Mouse (Mus musculus) heart, embryonic 12.5 days (tissue): ENCODE measurements around the gene Manba. TPM values are rescaled to one million over a fixed set of nuclear protein-coding genes. Genes with fewer than 3 reads are reported as not detected.

Source experiments
- ATAC-seq: fragments of 200-750 bp; cut with Nextera tagmentation; 2 replicates; pipeline ENCODE4 v1.8.0; 2017; ENCODE audit warnings: moderate TSS enrichment, moderate library complexity; ENCODE audit not compliant: insufficient number of reproducible peaks, low FRiP score
- H3K27ac ChIP-seq: fragments of 300-500 bp; sonication (generic); 2 replicates; pipeline ENCODE4 v1.5.1; 2016; ENCODE audit warnings: mild to moderate bottlenecking, moderate library complexity; ENCODE audit not compliant: poor library complexity, severe bottlenecking
- H3K27me3 ChIP-seq: fragments of 300-500 bp; sonication (generic); replicated peaks from 2 replicates; pipeline ENCODE4 v1.6.1; 2016; ENCODE audit warnings: mild to moderate bottlenecking, moderate library complexity
- H3K36me3 ChIP-seq: fragments of 300-500 bp; sonication (generic); 2 replicates; pipeline ENCODE4 v1.6.1; 2016; ENCODE audit warnings: mild to moderate bottlenecking, moderate library complexity
- H3K4me1 ChIP-seq: fragments of 300-500 bp; sonication (generic); replicated peaks from 2 replicates; pipeline ENCODE4 v1.6.1; 2016; ENCODE audit warnings: mild to moderate bottlenecking
- H3K4me2 ChIP-seq: fragments of 300-500 bp; sonication (generic); 2 replicates; pipeline ENCODE4 v1.6.1; 2016; ENCODE audit warnings: mild to moderate bottlenecking, moderate library complexity
- H3K4me3 ChIP-seq: fragments of 300-500 bp; sonication (generic); 2 replicates; pipeline ENCODE4 v1.5.1; 2016; ENCODE audit warnings: mild to moderate bottlenecking
- H3K9ac ChIP-seq: fragments of 300-500 bp; sonication (generic); 2 replicates; pipeline ENCODE4 v1.6.1; 2016; ENCODE audit warnings: mild to moderate bottlenecking, moderate library complexity
- H3K9me3 ChIP-seq: fragments of 300-500 bp; sonication (generic); replicated peaks from 2 replicates; pipeline ENCODE4 v1.6.1; 2016; ENCODE audit warnings: mild to moderate bottlenecking, moderate library complexity
- WGBS: fragments of 180-500 bp; shearing (Covaris S2); methylation state at CpG from one replicate; pipeline ENCODE4 v1.1.7; 2016; 5-methylcytosine and 5-hydroxymethylcytosine counted together
- polyA plus RNA-seq: library from polyadenylated mRNA; unstranded; fragments of >200 nt; fragmentation: Nextera tagmentation; extraction: Ambion mirVana; gene quantifications from 2 replicates; pipeline ENCODE4 v1.2.1, GENCODE M21; 2016

The Manba gene
- polyA plus RNA-seq, 1 experiment from 2014 or later: 43.7 TPM

- H3K4me2 ChIP-seq: no peak overlapping the region
- peaks cover 21% of the 10 kb centered on the region for H3K36me3 ChIP-seq
- no peak overlapping the region for H3K4me3 ChIP-seq
- no peak overlapping the region for H3K9ac ChIP-seq
- H3K4me1 ChIP-seq: peaks cover 51% of the 10 kb centered on the region
- no peaks in the 10 kb centered on the region for H3K9me3 ChIP-seq
- 24% methylated on average over 10 of the region's 10 CpGs for WGBS
- no peak overlapping the region for H3K27ac ChIP-seq
- ATAC-seq: no peak
- no peaks in the 10 kb centered on the region for H3K27me3 ChIP-seq
These were observed 96.3 kb downstream of the Manba start for GRCm38 (mm10) chr3:135581606-135582117.

DNA sequence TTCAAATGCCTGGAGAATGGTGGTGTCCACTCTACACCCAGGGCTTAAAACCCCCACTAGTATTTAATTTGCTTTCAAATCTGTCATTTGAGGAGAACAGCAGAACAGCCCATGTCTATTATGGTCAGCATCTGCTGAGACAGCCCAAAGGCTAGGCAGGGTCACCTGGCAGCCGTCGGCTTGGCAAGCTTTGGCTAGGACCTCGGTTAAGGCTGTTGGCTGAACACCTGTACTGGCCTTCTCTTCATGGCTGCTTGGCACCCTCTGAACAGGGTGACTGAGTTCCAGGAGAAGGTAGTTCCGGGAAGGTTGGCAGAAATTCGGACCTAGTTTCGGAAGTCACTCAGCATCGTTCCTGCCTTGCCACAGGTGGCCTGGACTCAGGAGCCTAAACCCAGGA lies 96.8 kb downstream of the Manba start:
- Histone ChIP-seq H3K27me3 (no peaks in the 10 kb centered on the region), H3K9me3 (no peaks in the 10 kb centered on the region), H3K27ac (no peak overlapping the region), H3K4me1 (peaks cover 55% of the 10 kb centered on the region), H3K9ac (no peak overlapping the region), H3K4me3 (no peak overlapping the region), H3K4me2 (no peak overlapping the region), H3K36me3 (peaks cover 27% of the 10 kb centered on the region)
- ATAC-seq: no peak
- 84% methylated on average over 7 of the region's 7 CpGs for WGBS

- H3K27me3 ChIP-seq: no peaks in the 10 kb centered on the region
- H3K4me2 ChIP-seq: peak overlapping the region; percentile 51
- WGBS: 33% methylated on average over 6 of the region's 6 CpGs
- peaks cover 57% of the 10 kb centered on the region for H3K36me3 ChIP-seq
- H3K4me1 ChIP-seq: peaks cover 37% of the 10 kb centered on the region
- ATAC-seq: peak; percentile 90
- peak overlapping the region; percentile 6; the same call in 1 of the 2 replicates for H3K4me3 ChIP-seq
- H3K9ac ChIP-seq: no peak overlapping the region
- peak overlapping the region; percentile 71 for H3K27ac ChIP-seq
- no peaks in the 10 kb centered on the region for H3K9me3 ChIP-seq
These were observed 100.1 kb downstream of the Manba start for GRCm38 (mm10) chr3:135585482-135585881.

DNA sequence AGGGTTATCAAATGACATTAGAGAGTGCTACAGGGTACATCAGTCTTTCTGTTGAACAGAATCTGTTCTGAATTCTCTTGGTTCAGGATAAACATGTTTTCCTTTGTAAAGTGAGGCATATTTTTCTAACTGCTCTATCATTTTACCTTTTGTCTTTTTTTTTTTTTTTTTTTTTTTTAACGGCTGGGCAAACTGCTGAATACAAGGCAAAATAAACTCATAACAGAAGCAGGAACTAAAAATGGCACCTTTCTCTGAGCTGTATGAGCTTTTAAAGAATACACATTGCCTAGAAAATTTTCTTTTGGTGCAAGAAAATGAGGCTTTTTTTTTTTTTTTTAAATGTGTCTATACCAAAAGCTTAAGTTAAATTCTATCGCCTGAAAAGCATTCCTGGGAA lies 100.6 kb downstream of the Manba start:
- no peak for ATAC-seq
- Histone ChIP-seq H3K9me3 (no peaks in the 10 kb centered on the region), H3K4me3 (0 out of 2 replicates have a peak overlapping the region, but pooled peaks have one; percentile 6), H3K27ac (peak overlapping the region; percentile 71), H3K27me3 (no peaks in the 10 kb centered on the region), H3K4me1 (peaks cover 31% of the 10 kb centered on the region), H3K36me3 (peaks cover 63% of the 10 kb centered on the region), H3K9ac (no peak overlapping the region), H3K4me2 (peak overlapping the region; percentile 51; the same call in 1 of the 2 replicates)
- WGBS: 60% methylated on average over 2 of the region's 2 CpGs

DNA sequence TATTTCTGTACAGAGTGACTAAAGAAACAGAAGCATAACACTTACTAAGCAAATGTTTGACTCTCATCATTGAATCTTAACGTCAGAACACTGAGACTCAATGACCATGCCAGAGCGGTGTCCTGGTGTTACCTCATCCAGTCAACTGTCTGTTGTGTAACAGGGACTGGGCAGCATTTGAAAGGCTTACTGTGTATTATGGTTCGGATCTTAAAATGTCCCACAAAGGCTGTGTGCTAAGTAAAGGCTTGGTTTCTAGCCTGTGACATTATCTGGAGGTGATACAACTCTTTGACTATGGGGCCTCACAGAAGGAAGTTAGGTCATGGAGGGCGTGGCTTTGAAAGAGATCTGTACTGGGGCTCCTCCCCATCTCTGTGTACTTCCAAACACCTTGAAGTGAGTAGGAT lies 101.1 kb downstream of the Manba start:
- 67% methylated on average over 4 of the region's 4 CpGs for WGBS
- peak overlapping the region; percentile 45 for H3K27ac ChIP-seq
- H3K4me3 ChIP-seq: no peak overlapping the region
- peaks cover 67% of the 10 kb centered on the region for H3K36me3 ChIP-seq
- H3K4me2 ChIP-seq: no peak overlapping the region
- H3K9ac ChIP-seq: no peak overlapping the region
- peaks cover 27% of the 10 kb centered on the region for H3K4me1 ChIP-seq
- no peaks in the 10 kb centered on the region for H3K27me3 ChIP-seq
- no peaks in the 10 kb centered on the region for H3K9me3 ChIP-seq
- no peak for ATAC-seq

DNA sequence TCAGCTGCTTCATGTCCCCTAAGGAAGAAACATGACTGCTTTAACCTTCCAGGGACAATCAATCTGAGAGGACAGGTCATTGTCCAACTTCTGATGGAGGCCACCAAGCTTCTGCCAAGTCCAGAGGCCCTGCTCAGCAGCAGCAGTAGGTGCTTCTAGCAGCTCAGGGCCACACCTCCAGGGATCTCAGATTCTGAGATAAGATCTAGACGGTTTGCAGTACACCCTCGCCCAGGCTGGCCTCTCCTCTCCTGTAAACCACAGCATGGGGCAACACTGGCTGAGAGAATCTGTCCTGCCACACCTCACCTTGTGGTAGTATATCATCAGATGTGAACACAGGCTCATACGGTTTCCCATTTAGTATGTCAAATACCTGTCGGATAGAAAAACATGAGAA lies 105.1 kb downstream of the Manba start:
- Histone ChIP-seq H3K36me3 (peaks cover 81% of the 10 kb centered on the region), H3K4me1 (peaks cover 21% of the 10 kb centered on the region), H3K4me2 (no peak overlapping the region), H3K4me3 (no peak overlapping the region), H3K9me3 (no peaks in the 10 kb centered on the region), H3K9ac (no peak overlapping the region), H3K27ac (no peak overlapping the region), H3K27me3 (no peaks in the 10 kb centered on the region)
- ATAC-seq: no peak
- WGBS: 51% methylated on average over 4 of the region's 4 CpGs

GRCm38 (mm10) chr3:135591376-135591775 lies 106.0 kb downstream of the Manba start:
- no peak overlapping the region for H3K4me2 ChIP-seq
- 74% methylated on average over 5 of the region's 5 CpGs for WGBS
- H3K36me3 ChIP-seq: peaks cover 86% of the 10 kb centered on the region
- H3K9me3 ChIP-seq: no peaks in the 10 kb centered on the region
- no peak overlapping the region for H3K27ac ChIP-seq
- no peaks in the 10 kb centered on the region for H3K27me3 ChIP-seq
- no peak overlapping the region for H3K9ac ChIP-seq
- H3K4me1 ChIP-seq: peaks cover 16% of the 10 kb centered on the region
- ATAC-seq: no peak
- no peak overlapping the region for H3K4me3 ChIP-seq

DNA sequence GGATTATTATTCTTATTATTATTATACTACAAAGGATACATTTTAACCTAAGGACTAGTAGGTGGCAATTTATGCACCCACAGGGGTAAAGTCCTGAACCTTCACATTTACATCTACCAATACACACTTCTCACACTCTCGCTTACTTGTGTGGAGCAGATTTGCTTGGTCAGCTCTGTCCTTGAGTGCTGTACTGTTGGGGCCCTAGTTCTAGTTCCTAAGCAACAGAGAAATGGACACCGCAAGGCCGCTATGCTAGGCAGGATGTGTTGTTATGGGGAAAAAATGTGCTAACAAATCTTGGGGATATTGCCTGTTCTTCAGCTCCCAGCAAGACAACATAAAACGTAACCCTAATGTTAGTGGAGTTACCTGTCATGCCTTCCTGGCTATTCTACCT lies 106.6 kb downstream of the Manba start:
- ATAC-seq: no peak
- Histone ChIP-seq H3K9ac (no peak overlapping the region), H3K27me3 (no peaks in the 10 kb centered on the region), H3K4me2 (no peak overlapping the region), H3K9me3 (no peaks in the 10 kb centered on the region), H3K36me3 (peaks cover 85% of the 10 kb centered on the region), H3K27ac (no peak overlapping the region), H3K4me1 (peaks cover 14% of the 10 kb centered on the region), H3K4me3 (no peak overlapping the region)
- WGBS: 87% methylated on average over 4 of the region's 4 CpGs

DNA sequence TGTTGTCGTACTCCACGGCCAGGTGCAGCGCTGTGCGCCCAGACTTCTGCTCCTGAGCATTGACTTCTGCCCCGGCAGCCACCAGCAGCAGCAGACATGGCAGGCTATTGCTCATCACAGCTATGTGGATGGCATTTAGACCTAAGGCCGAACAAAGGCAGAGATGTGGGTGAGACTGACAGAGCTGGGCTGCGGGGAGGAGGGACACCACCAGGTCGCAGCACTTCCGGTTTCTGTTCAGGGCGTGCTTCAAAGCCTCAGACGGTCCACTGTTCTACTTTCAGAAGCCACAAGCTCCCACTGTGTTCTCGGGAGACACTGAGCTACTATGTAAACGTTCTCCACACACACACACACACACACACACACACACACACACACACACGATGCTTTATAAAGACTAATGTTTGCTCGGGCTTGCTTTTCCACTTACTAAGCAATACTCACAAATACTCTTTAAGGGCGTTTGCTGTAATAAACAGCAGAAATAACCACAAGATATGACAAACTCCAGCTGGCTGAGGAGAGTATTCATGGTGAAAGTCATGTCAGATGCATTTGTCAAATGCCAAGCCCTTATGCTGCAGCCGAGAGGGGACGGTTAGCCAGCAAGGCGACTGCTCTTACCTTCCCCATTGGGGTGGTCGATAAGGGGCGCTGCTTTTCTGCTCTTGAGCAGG lies 109.0 kb downstream of the Manba start:
- no peak for ATAC-seq
- Histone ChIP-seq H3K36me3 (peaks cover 68% of the 10 kb centered on the region), H3K9me3 (no peaks in the 10 kb centered on the region), H3K27ac (no peak overlapping the region), H3K4me1 (peaks cover 15% of the 10 kb centered on the region), H3K4me3 (no peak overlapping the region), H3K9ac (no peak overlapping the region), H3K27me3 (no peaks in the 10 kb centered on the region), H3K4me2 (no peak overlapping the region)
- 70% methylated on average over 21 of the region's 21 CpGs for WGBS

- H3K9ac ChIP-seq: no peak overlapping the region
- 53% methylated on average over 4 of the region's 4 CpGs for WGBS
- peak; percentile 36; the same call in 1 of the 2 replicates for ATAC-seq
- H3K27ac ChIP-seq: peak overlapping the region; percentile 82
- no peak overlapping the region for H3K4me2 ChIP-seq
- no peaks in the 10 kb centered on the region for H3K27me3 ChIP-seq
- peaks cover 20% of the 10 kb centered on the region for H3K4me1 ChIP-seq
- peaks cover 63% of the 10 kb centered on the region for H3K36me3 ChIP-seq
- H3K4me3 ChIP-seq: no peak overlapping the region
- H3K9me3 ChIP-seq: no peaks in the 10 kb centered on the region
These were observed 111.6 kb downstream of the Manba start for GRCm38 (mm10) chr3:135597014-135597413.

- WGBS: 71% methylated on average over 3 of the region's 3 CpGs
- Histone ChIP-seq H3K27ac (no peak overlapping the region), H3K4me3 (no peak overlapping the region), H3K4me2 (no peak overlapping the region), H3K9me3 (no peaks in the 10 kb centered on the region), H3K36me3 (peaks cover 61% of the 10 kb centered on the region), H3K4me1 (peaks cover 34% of the 10 kb centered on the region), H3K9ac (no peak overlapping the region), H3K27me3 (no peaks in the 10 kb centered on the region)
- ATAC-seq: no peak
These were observed 112.9 kb downstream of the Manba start for GRCm38 (mm10) chr3:135598355-135598754.

DNA sequence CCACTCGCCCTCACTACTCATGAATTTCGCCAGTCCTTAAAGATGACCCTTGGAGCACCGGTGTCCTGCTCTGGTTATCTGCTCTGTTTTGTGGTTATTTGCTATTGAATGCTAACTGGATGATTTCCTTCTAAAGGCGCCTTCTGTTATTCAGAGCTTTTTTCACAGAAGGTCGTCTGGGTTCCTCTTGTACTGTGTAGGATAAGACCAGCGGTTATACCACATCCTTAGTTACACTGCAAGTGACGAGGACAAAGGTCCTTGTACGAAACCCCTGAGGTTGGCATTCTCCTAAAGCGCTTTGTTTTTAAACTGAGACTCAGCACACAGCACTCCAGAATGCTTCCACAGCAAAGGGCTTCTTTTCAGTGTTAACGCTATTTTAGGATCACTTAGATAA lies 117.3 kb downstream of the Manba start:
- H3K4me2 ChIP-seq: no peak overlapping the region
- H3K27ac ChIP-seq: peak overlapping the region; percentile 82
- H3K4me3 ChIP-seq: no peak overlapping the region
- 48% methylated on average over 10 of the region's 10 CpGs for WGBS
- H3K9me3 ChIP-seq: no peaks in the 10 kb centered on the region
- no peak overlapping the region for H3K9ac ChIP-seq
- ATAC-seq: no peak
- H3K27me3 ChIP-seq: no peaks in the 10 kb centered on the region
- H3K4me1 ChIP-seq: peaks cover 52% of the 10 kb centered on the region
- H3K36me3 ChIP-seq: peaks cover 57% of the 10 kb centered on the region
